Mouse (Mus musculus) forebrain, embryonic 12.5 days (tissue): Measurements from ENCODE around the gene Cdc73. TPM values are rescaled to one million over a fixed set of nuclear protein-coding genes. Genes with fewer than 3 reads are reported as not detected.

Source experiments
- ATAC-seq: fragments of 200-750 bp; cut with Nextera tagmentation; 2 replicates; pipeline ENCODE4 v1.8.0; 2017; ENCODE audit warnings: moderate TSS enrichment; ENCODE audit not compliant: low FRiP score
- H3K27ac ChIP-seq: fragments of 300-500 bp; sonication (generic); 2 replicates; pipeline ENCODE4 v1.5.1; 2016; ENCODE audit warnings: mild to moderate bottlenecking
- H3K27me3 ChIP-seq: fragments of 300-500 bp; sonication (generic); 2 replicates; pipeline ENCODE4 v1.6.1; 2016; ENCODE audit warnings: mild to moderate bottlenecking
- H3K36me3 ChIP-seq: fragments of 300-500 bp; sonication (generic); replicated peaks from 2 replicates; pipeline ENCODE4 v1.6.1; 2016; ENCODE audit warnings: mild to moderate bottlenecking
- H3K4me1 ChIP-seq: fragments of 300-500 bp; sonication (generic); 2 replicates; pipeline ENCODE4 v1.6.1; 2016
- H3K4me2 ChIP-seq: fragments of 300-500 bp; sonication (generic); 2 replicates; pipeline ENCODE4 v1.6.1; 2016; ENCODE audit warnings: mild to moderate bottlenecking, moderate library complexity
- H3K4me3 ChIP-seq: fragments of 300-500 bp; sonication (generic); replicated peaks from 2 replicates; pipeline ENCODE4 v1.5.1; 2016; ENCODE audit warnings: mild to moderate bottlenecking
- H3K9ac ChIP-seq: fragments of 300-500 bp; sonication (generic); 2 replicates; pipeline ENCODE4 v1.6.1; 2016; ENCODE audit warnings: mild to moderate bottlenecking
- H3K9me3 ChIP-seq: fragments of 300-500 bp; sonication (generic); 2 replicates; pipeline ENCODE4 v1.6.1; 2016
- WGBS: fragments of 180-500 bp; shearing (Covaris S2); methylation state at CpG from one replicate; pipeline ENCODE4 v1.1.7; 2016; 5-methylcytosine and 5-hydroxymethylcytosine counted together
- polyA plus RNA-seq: library from polyadenylated mRNA; unstranded; fragments of >200 nt; fragmentation: Nextera tagmentation; extraction: Ambion mirVana; gene quantifications from 2 replicates; pipeline ENCODE4 v1.2.1, GENCODE M21; 2016

Cdc73 gene
- polyA plus RNA-seq, 1 experiment from 2014 or later = 48.8 TPM

GRCm38 (mm10) chr1:143663197-143663596 lies 39.5 kb downstream of the Cdc73 start:
- no peak overlapping the region for H3K4me2 ChIP-seq
- no peaks in the 10 kb centered on the region for H3K4me1 ChIP-seq
- 96% methylated on average over 2 of the region's 2 CpGs for WGBS
- H3K9me3 ChIP-seq = no peaks in the 10 kb centered on the region
- ATAC-seq = no peak
- H3K9ac ChIP-seq = no peak overlapping the region
- peaks cover 34% of the 10 kb centered on the region for H3K36me3 ChIP-seq
- no peaks in the 10 kb centered on the region for H3K27me3 ChIP-seq
- no peak overlapping the region for H3K27ac ChIP-seq
- H3K4me3 ChIP-seq = no peak overlapping the region

- no peaks in the 10 kb centered on the region for H3K4me1 ChIP-seq
- no peak overlapping the region for H3K9ac ChIP-seq
- H3K9me3 ChIP-seq = no peaks in the 10 kb centered on the region
- H3K4me3 ChIP-seq = no peak overlapping the region
- 91% methylated on average over 3 of the region's 3 CpGs for WGBS
- no peak for ATAC-seq
- H3K4me2 ChIP-seq = no peak overlapping the region
- H3K27me3 ChIP-seq = no peaks in the 10 kb centered on the region
- H3K27ac ChIP-seq = no peak overlapping the region
- H3K36me3 ChIP-seq = peaks cover 9% of the 10 kb centered on the region
Observed at GRCm38 (mm10) chr1:143653646-143654045, 49.0 kb downstream of the Cdc73 start.

- Histone ChIP-seq H3K9me3 (no peaks in the 10 kb centered on the region), H3K4me3 (no peak overlapping the region), H3K27ac (no peak overlapping the region), H3K9ac (no peak overlapping the region), H3K27me3 (no peaks in the 10 kb centered on the region), H3K4me1 (no peaks in the 10 kb centered on the region), H3K4me2 (no peak overlapping the region), H3K36me3 (peaks cover 9% of the 10 kb centered on the region)
- 96% methylated on average over 2 of the region's 2 CpGs for WGBS
- ATAC-seq = 0 out of 2 replicates have a peak, but pooled peaks have one; percentile 45
Observed at GRCm38 (mm10) chr1:143650317-143650716, 52.4 kb downstream of the Cdc73 start.

- ATAC-seq = no peak
- no peaks in the 10 kb centered on the region for H3K27me3 ChIP-seq
- H3K4me1 ChIP-seq = no peaks in the 10 kb centered on the region
- no peak overlapping the region for H3K4me2 ChIP-seq
- H3K27ac ChIP-seq = no peak overlapping the region
- H3K9ac ChIP-seq = no peak overlapping the region
- no peak overlapping the region for H3K4me3 ChIP-seq
- H3K36me3 ChIP-seq = peaks cover 4% of the 10 kb centered on the region
- no peaks in the 10 kb centered on the region for H3K9me3 ChIP-seq
- WGBS = 88% methylated on average over 4 of the region's 4 CpGs
Observed at GRCm38 (mm10) chr1:143646219-143646618, 56.5 kb downstream of the Cdc73 start.

GRCm38 (mm10) chr1:143645386-143645785 lies 57.3 kb downstream of the Cdc73 start:
- peaks cover 4% of the 10 kb centered on the region; the same call in 1 of the 2 replicates for H3K4me1 ChIP-seq
- no peak overlapping the region for H3K9ac ChIP-seq
- no peak overlapping the region for H3K27ac ChIP-seq
- ATAC-seq = no peak
- no peak overlapping the region for H3K4me2 ChIP-seq
- no peaks in the 10 kb centered on the region for H3K27me3 ChIP-seq
- no peak overlapping the region for H3K4me3 ChIP-seq
- 74% methylated on average over 4 of the region's 4 CpGs for WGBS
- no peaks in the 10 kb centered on the region for H3K9me3 ChIP-seq
- peaks cover 3% of the 10 kb centered on the region for H3K36me3 ChIP-seq

- Histone ChIP-seq H3K4me3 (no peak overlapping the region), H3K4me1 (peaks cover 4% of the 10 kb centered on the region; the same call in 1 of the 2 replicates), H3K9me3 (no peaks in the 10 kb centered on the region), H3K36me3 (no peaks in the 10 kb centered on the region), H3K27ac (no peak overlapping the region), H3K27me3 (no peaks in the 10 kb centered on the region), H3K9ac (no peak overlapping the region), H3K4me2 (no peak overlapping the region)
- 94% methylated on average over 2 of the region's 2 CpGs for WGBS
- ATAC-seq = peak; percentile 36; the same call in 1 of the 2 replicates
Observed at GRCm38 (mm10) chr1:143644221-143644620, 58.5 kb downstream of the Cdc73 start.

GRCm38 (mm10) chr1:143640650-143641407 lies 61.9 kb downstream of the Cdc73 start, which contains the start of gene B3galt2:
Gene B3galt2, plus strand, starts transcription at chr1:143640664.
- H3K4me2 ChIP-seq = peak within 1 kb of the TSS; percentile 45
- peak; percentile 88 for ATAC-seq
- H3K27ac ChIP-seq = peak within 1 kb of the TSS; percentile 93
- peaks cover 4% of the 10 kb centered on the region; the same call in 1 of the 2 replicates for H3K4me1 ChIP-seq
- H3K4me3 ChIP-seq = peak within 1 kb of the TSS; percentile 37
- no peaks in the 10 kb centered on the region for H3K9me3 ChIP-seq
- H3K9ac ChIP-seq = peak within 1 kb of the TSS; percentile 45
- no peaks in the 10 kb centered on the region for H3K36me3 ChIP-seq
- WGBS = 31% methylated on average over 15 of the region's 15 CpGs
- no peaks in the 10 kb centered on the region for H3K27me3 ChIP-seq

- no peak overlapping the region for H3K4me3 ChIP-seq
- no peak overlapping the region for H3K27ac ChIP-seq
- no peak overlapping the region for H3K9ac ChIP-seq
- ATAC-seq = no peak
- H3K27me3 ChIP-seq = no peaks in the 10 kb centered on the region
- 87% methylated on average over 2 of the region's 2 CpGs for WGBS
- no peak overlapping the region for H3K4me2 ChIP-seq
- H3K4me1 ChIP-seq = no peaks in the 10 kb centered on the region
- H3K9me3 ChIP-seq = no peaks in the 10 kb centered on the region
- no peaks in the 10 kb centered on the region for H3K36me3 ChIP-seq
Observed at GRCm38 (mm10) chr1:143632854-143633587, 69.7 kb downstream of the Cdc73 start.

- 83% methylated on average over 1 of the region's 1 CpGs for WGBS
- Histone ChIP-seq H3K9ac (no peak overlapping the region), H3K4me2 (no peak overlapping the region), H3K4me1 (no peaks in the 10 kb centered on the region), H3K27me3 (no peaks in the 10 kb centered on the region), H3K9me3 (no peaks in the 10 kb centered on the region), H3K27ac (no peak overlapping the region), H3K4me3 (no peak overlapping the region), H3K36me3 (no peaks in the 10 kb centered on the region)
- ATAC-seq = no peak
Observed at GRCm38 (mm10) chr1:143632361-143632760, 70.3 kb downstream of the Cdc73 start.

- Histone ChIP-seq H3K27ac (no peak overlapping the region), H3K36me3 (peaks cover 6% of the 10 kb centered on the region), H3K4me3 (no peak overlapping the region), H3K4me1 (no peaks in the 10 kb centered on the region), H3K9ac (no peak overlapping the region), H3K4me2 (no peak overlapping the region), H3K9me3 (no peaks in the 10 kb centered on the region), H3K27me3 (no peaks in the 10 kb centered on the region)
- WGBS = 74% methylated on average over 7 of the region's 7 CpGs
- ATAC-seq = no peak
Observed at GRCm38 (mm10) chr1:143631337-143631736, 71.4 kb downstream of the Cdc73 start.

GRCm38 (mm10) chr1:143622634-143623033 lies 80.1 kb downstream of the Cdc73 start:
- no peaks in the 10 kb centered on the region for H3K27me3 ChIP-seq
- H3K9me3 ChIP-seq = no peaks in the 10 kb centered on the region
- H3K9ac ChIP-seq = no peak overlapping the region
- no peaks in the 10 kb centered on the region for H3K4me1 ChIP-seq
- 90% methylated on average over 1 of the region's 1 CpGs for WGBS
- H3K36me3 ChIP-seq = peaks cover 26% of the 10 kb centered on the region
- no peak overlapping the region for H3K4me3 ChIP-seq
- no peak for ATAC-seq
- no peak overlapping the region for H3K27ac ChIP-seq
- no peak overlapping the region for H3K4me2 ChIP-seq

GRCm38 (mm10) chr1:143621930-143622329 lies 80.8 kb downstream of the Cdc73 start:
- peaks cover 28% of the 10 kb centered on the region for H3K36me3 ChIP-seq
- no peak for ATAC-seq
- H3K4me3 ChIP-seq = no peak overlapping the region
- H3K9me3 ChIP-seq = no peaks in the 10 kb centered on the region
- no peaks in the 10 kb centered on the region for H3K27me3 ChIP-seq
- H3K27ac ChIP-seq = no peak overlapping the region
- no peak overlapping the region for H3K4me2 ChIP-seq
- no peak overlapping the region for H3K9ac ChIP-seq
- H3K4me1 ChIP-seq = no peaks in the 10 kb centered on the region
